Mouse (Mus musculus) right cerebral cortex, postnatal 25 days (tissue): Measurements from ENCODE around the gene Camkk2.

Experiments used
- DNase-seq: peaks from one replicate; pipeline ENCODE4 v3.0.0; 2022

The Camkk2 gene

GRCm38 (mm10) chr5:122779277-122779834 lies at the start of gene Camkk2:
Gene Camkk2 (minus strand): TSS chr5:122779409.
- DNase-seq: peak; percentile 88

GRCm38 (mm10) chr5:122825099-122825498 lies 45.9 kb upstream of the Camkk2 start:
- DNase-seq: no peak

- no peak for DNase-seq
Observed at GRCm38 (mm10) chr5:122824450-122824849, 45.2 kb upstream of the Camkk2 start.

- no peak for DNase-seq
Observed at GRCm38 (mm10) chr5:122823976-122824375, 44.8 kb upstream of the Camkk2 start.

GRCm38 (mm10) chr5:122822441-122822840 lies 43.2 kb upstream of the Camkk2 start:
- DNase-seq: no peak

GRCm38 (mm10) chr5:122821524-122821885 lies 42.3 kb upstream of the Camkk2 start:
- DNase-seq: no peak

GRCm38 (mm10) chr5:122820777-122821523 lies 41.7 kb upstream of the Camkk2 start, which contains the start of gene Anapc5:
Gene Anapc5 (minus strand): TSS chr5:122821339.
- peak; percentile 92 for DNase-seq

- DNase-seq: no peak
Observed at GRCm38 (mm10) chr5:122812699-122813098, 33.5 kb upstream of the Camkk2 start.

- peak; percentile 29 for DNase-seq
Observed at GRCm38 (mm10) chr5:122811364-122812079, 32.3 kb upstream of the Camkk2 start.

- DNase-seq: no peak
Observed at GRCm38 (mm10) chr5:122805503-122805902, 26.3 kb upstream of the Camkk2 start.

- DNase-seq: no peak
Observed at GRCm38 (mm10) chr5:122802706-122803105, 23.5 kb upstream of the Camkk2 start.

- DNase-seq: no peak
Observed at GRCm38 (mm10) chr5:122801684-122802083, 22.5 kb upstream of the Camkk2 start.

GRCm38 (mm10) chr5:122800345-122801010 lies 21.3 kb upstream of the Camkk2 start:
- no peak for DNase-seq

GRCm38 (mm10) chr5:122799379-122800344 lies 20.5 kb upstream of the Camkk2 start:
- DNase-seq: no peak

- DNase-seq: peak; percentile 75
Observed at GRCm38 (mm10) chr5:122798557-122799378, 19.6 kb upstream of the Camkk2 start.

GRCm38 (mm10) chr5:122797866-122798265 lies 18.7 kb upstream of the Camkk2 start:
- DNase-seq: no peak

GRCm38 (mm10) chr5:122788696-122789095 lies 9.5 kb upstream of the Camkk2 start:
- DNase-seq: no peak

- no peak for DNase-seq
Observed at GRCm38 (mm10) chr5:122786035-122786819, 7.0 kb upstream of the Camkk2 start.

GRCm38 (mm10) chr5:122783726-122784406 lies 4.7 kb upstream of the Camkk2 start:
- no peak for DNase-seq

GRCm38 (mm10) chr5:122782066-122782465 lies 2.9 kb upstream of the Camkk2 start:
- no peak for DNase-seq
